In the genomic region with DNA sequence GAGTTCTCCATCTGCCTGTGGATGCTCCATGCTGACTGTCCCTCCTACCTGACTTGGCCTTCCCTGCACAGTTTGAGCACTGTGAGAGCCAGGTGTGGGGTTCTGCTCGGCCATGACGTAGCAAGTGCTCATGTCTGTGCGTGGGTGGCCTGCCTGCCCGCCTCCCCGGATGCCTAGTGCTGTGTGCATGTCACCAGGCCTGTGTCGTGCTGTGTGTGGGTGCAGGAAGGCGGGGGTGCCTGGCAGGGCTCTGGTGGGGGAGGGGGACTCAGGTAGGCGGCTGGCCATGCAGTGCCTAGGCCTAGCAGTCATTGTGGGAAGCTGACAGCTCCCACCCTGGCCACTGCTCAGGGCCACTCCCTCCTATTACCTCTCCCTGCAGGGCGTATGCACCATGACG, we compare ENCODE assay signal across 17 mouse cellular contexts. TPM values are rescaled to one million over a fixed set of nuclear protein-coding genes. Genes with fewer than 3 reads are reported as not detected.
A peak's percentile ranks its signal among the peaks of the same experiment; 100 is the strongest.
DNase-seq lines count a peak whose midpoint lies in the region; ATAC-seq and TF ChIP-seq lines count a peak whose summit lies in the region.
"Had no signal": no experiment of that assay in that cellular context is flagged by ENCODE, and none has a peak within 500 bp of the region (broad histone marks: within the 10 kb centered on the region; RNA-seq: fewer than 3 reads in every experiment).

No protein-coding gene starts in this region.

- WGBS in embryonic facial prominence, embryonic 11.5 days: 67% methylated on average over 10 of the region's 10 CpGs
- WGBS in embryonic facial prominence, embryonic 10.5 days: 64% methylated on average over 10 of the region's 10 CpGs
- WGBS in olfactory bulb, adult 2 months: 35% methylated on average over 10 of the region's 10 CpGs

- 0 out of 2 replicates have a peak, but pooled peaks have one; percentile 15 for ATAC-seq in embryonic facial prominence, embryonic 11.5 days (replicated peaks; ENCODE audit: insufficient number of reproducible peaks, low FRiP score, low TSS enrichment, low read depth)
- ATAC-seq: inflammation-experienced regulatory T-cells, adult 6 months had no signal

- H3K27me3 ChIP-seq in embryonic facial prominence, embryonic 11.5 days (ENCODE audit: control insufficient read depth, insufficient read depth, low read length): peaks cover 2% of the 10 kb centered on the region; the same call in 1 of the 2 replicates
- H3K27me3 ChIP-seq in embryonic facial prominence, embryonic 10.5 days (replicated peaks; ENCODE audit: low read depth, poor library complexity, severe bottlenecking): peaks cover 92% of the 10 kb centered on the region

- intact Hi-C loops in left cerebral cortex, postnatal 10 days (cut with DNase I): no loop called here

- no peak for TF ChIP-seq POLR2A in olfactory bulb, adult 2 months (IDR thresholded peaks at IDR 0.05; ENCODE audit: insufficient read depth, low read depth, low read length)

- H3K9ac ChIP-seq in embryonic facial prominence, embryonic 11.5 days (replicated peaks; ENCODE audit: low read length): no peak overlapping the region
- H3K9ac ChIP-seq: embryonic facial prominence, embryonic 13.5 days; lung, embryonic 15.5 days had no signal

- no peaks in the 10 kb centered on the region for H3K36me3 ChIP-seq in embryonic facial prominence, embryonic 11.5 days (replicated peaks; ENCODE audit: control insufficient read depth, insufficient read depth, low read depth, low read length)
- H3K36me3 ChIP-seq in embryonic facial prominence, embryonic 10.5 days (replicated peaks): no peaks in the 10 kb centered on the region
- H3K36me3 ChIP-seq: lung, embryonic 15.5 days had no signal

- H3K4me3 ChIP-seq in embryonic facial prominence, embryonic 11.5 days (ENCODE audit: low read depth, low read length): no peak overlapping the region
- H3K4me3 ChIP-seq in embryonic facial prominence, embryonic 10.5 days: no peak overlapping the region
- H3K4me3 ChIP-seq in olfactory bulb, adult 2 months (ENCODE audit: insufficient read depth, low read depth, low read length): no peak overlapping the region
- H3K4me3 ChIP-seq: embryonic facial prominence, embryonic 13.5 days; heart, adult 2 months; lung, embryonic 15.5 days; myocyte had no signal

- no peak overlapping the region for H3K4me2 ChIP-seq in embryonic facial prominence, embryonic 11.5 days (ENCODE audit: low read depth, low read length)
- H3K4me2 ChIP-seq: embryonic facial prominence, embryonic 13.5 days; lung, embryonic 15.5 days had no signal

- H3K9me3 ChIP-seq in embryonic facial prominence, embryonic 11.5 days (replicated peaks; ENCODE audit: control insufficient read depth, low read length): no peaks in the 10 kb centered on the region
- H3K9me3 ChIP-seq in embryonic facial prominence, embryonic 10.5 days: no peaks in the 10 kb centered on the region
- H3K9me3 ChIP-seq: embryonic facial prominence, embryonic 13.5 days; lung, embryonic 15.5 days had no signal

- no peak for TF ChIP-seq CTCF in olfactory bulb, adult 2 months (IDR thresholded peaks at IDR 0.05; ENCODE audit: insufficient read depth, low read depth, low read length)

- no peak overlapping the region for H3K27ac ChIP-seq in embryonic facial prominence, embryonic 11.5 days (replicated peaks; ENCODE audit: low read depth, low read length)
- no peak overlapping the region for H3K27ac ChIP-seq in embryonic facial prominence, embryonic 10.5 days (replicated peaks)
- H3K27ac ChIP-seq in olfactory bulb, adult 2 months (ENCODE audit: insufficient read depth, low read depth, low read length): 0 out of 2 replicates have a peak overlapping the region, but pooled peaks have one; percentile 18
- H3K27ac ChIP-seq: embryonic facial prominence, embryonic 13.5 days; heart, adult 2 months; lung, embryonic 15.5 days had no signal

- H3K4me1 ChIP-seq in embryonic facial prominence, embryonic 11.5 days (ENCODE audit: control insufficient read depth, insufficient read depth, low read length): peaks cover 3% of the 10 kb centered on the region; the same call in 1 of the 2 replicates
- H3K4me1 ChIP-seq in embryonic facial prominence, embryonic 10.5 days: peaks cover 46% of the 10 kb centered on the region
- peaks cover 47% of the 10 kb centered on the region for H3K4me1 ChIP-seq in olfactory bulb, adult 2 months (ENCODE audit: control insufficient read depth, insufficient read depth, low read length)
- H3K4me1 ChIP-seq: lung, embryonic 15.5 days had no signal

- no peak for DNase-seq in embryonic facial prominence, embryonic 11.5 days (ENCODE audit: low spot score)
- no peak for DNase-seq in embryonic facial prominence, embryonic 10.5 days (ENCODE audit: low spot score)
- peak; percentile 84 to 92 for DNase-seq in left cerebral cortex, adult 18-20 months (ENCODE audit: low spot score in 2 of 2)
- no peak for DNase-seq in left cerebral cortex, postnatal 10 days (ENCODE audit: extremely low spot score in 1 of 2, low spot score in 2 of 2)
- peak; percentile 75 to 80 for DNase-seq in layer of hippocampus, adult 8-10 months (ENCODE audit: low spot score in 2 of 2)
- DNase-seq in embryo, embryonic 9.5 days (ENCODE audit: extremely low spot score): no peak
- no peak for DNase-seq in Muller cell, postnatal 12 days (ENCODE audit: inconsistent ontology term)
- DNase-seq: adrenal gland, postnatal 10 days; cerebellum, adult 9-11 months; heart, adult 2 months; kidney, postnatal 14 days had no signal

RNA-seq across cellular contexts. Expression of a gene that starts 28.4 kb away (rescaled TPM):
- polyA plus RNA-seq in embryonic facial prominence, embryonic 11.5 days (2014; fragmentation: Nextera tagmentation; extraction: Ambion mirVana): 2.1 and 2.2 TPM in 2 replicates
- polyA plus RNA-seq in embryonic facial prominence, embryonic 10.5 days (2016; fragmentation: Nextera tagmentation; extraction: Ambion mirVana): 1.1 and 1.2 TPM in 2 replicates
- total RNA-seq in left cerebral cortex, adult 18-20 months (2021): 100 to 1,000 TPM; 366 to 382 TPM
- total RNA-seq in left cerebral cortex, postnatal 10 days (2021): 100 to 1,000 TPM; 295 to 296 TPM
- total RNA-seq in layer of hippocampus, adult 8-10 months (2022): 100 to 1,000 TPM; 433 to 519 (median 493) TPM
- polyA plus RNA-seq in olfactory bulb, adult 2 months (2012; ENCODE audit: insufficient read depth, insufficient read length, low replicate concordance, missing spikeins): not detected in 2 replicates
- total RNA-seq: liver, adult 2 months had no signal

RNA-seq across cellular contexts. Expression of a gene that starts 34.5 kb away (rescaled TPM):
- polyA plus RNA-seq in embryonic facial prominence, embryonic 11.5 days (2014; fragmentation: Nextera tagmentation; extraction: Ambion mirVana): 5.6 and 8.9 TPM in 2 replicates
- 4.7 and 7.2 TPM in 2 replicates for polyA plus RNA-seq in embryonic facial prominence, embryonic 10.5 days (2016; fragmentation: Nextera tagmentation; extraction: Ambion mirVana)
- 10 to 100 TPM; 14.6 to 15.8 TPM for total RNA-seq in left cerebral cortex, adult 18-20 months (2021)
- total RNA-seq in left cerebral cortex, postnatal 10 days (2021): 10 to 100 TPM; 17.1 to 19.8 TPM
- 10 to 100 TPM; 15.2 to 28.1 (median 21.2) TPM for total RNA-seq in layer of hippocampus, adult 8-10 months (2022)
- polyA plus RNA-seq in olfactory bulb, adult 2 months (2012; ENCODE audit: insufficient read depth, insufficient read length, low replicate concordance, missing spikeins): not detected in 2 replicates
- polyA plus RNA-seq: inflammation-experienced regulatory T-cells, adult 6 months had no signal

Comparison
In these comparisons a context has a peak if more than half of its experiments do, and no peak if none do; other contexts are left out.
1. DNase-seq: peak in left cerebral cortex, adult 18-20 months (2 of 2) and layer of hippocampus, adult 8-10 months (2 of 2); none in embryonic facial prominence, embryonic 11.5 days (single experiment), embryonic facial prominence, embryonic 10.5 days (single experiment), left cerebral cortex, postnatal 10 days (0 of 2), embryo, embryonic 9.5 days (single experiment) and Muller cell, postnatal 12 days (single experiment).